Mouse (Mus musculus): Measurements from ENCODE around the gene Bspry. TPM values are rescaled to one million over a fixed set of nuclear protein-coding genes. Genes with fewer than 3 reads are reported as not detected.
"Not testable (repeated sequence)": the region's sequence is repeated elsewhere in the genome, so short reads cannot be mapped to it uniquely, and the experiment has no call there.

The Bspry gene
- not detected in 2 replicates for total RNA-seq (2015)
- total RNA-seq (2017): not detected in 2 replicates

GRCm38 (mm10) chr4:62479937-62480708 is at the start of gene Bspry:
Gene Bspry, plus strand, starts transcription at chr4:62480053.
- peak; percentile 61 for ATAC-seq (replicated peaks; ENCODE audit: poor library complexity)

- no peak for ATAC-seq (replicated peaks; ENCODE audit: poor library complexity)
Measured at GRCm38 (mm10) chr4:62430678-62431077, 49.2 kb upstream of the Bspry start.

GRCm38 (mm10) chr4:62431522-62431921 is 48.3 kb upstream of the Bspry start:
- peak; percentile 63; the same call in 1 of the 2 replicates for ATAC-seq (replicated peaks; ENCODE audit: poor library complexity)

DNA sequence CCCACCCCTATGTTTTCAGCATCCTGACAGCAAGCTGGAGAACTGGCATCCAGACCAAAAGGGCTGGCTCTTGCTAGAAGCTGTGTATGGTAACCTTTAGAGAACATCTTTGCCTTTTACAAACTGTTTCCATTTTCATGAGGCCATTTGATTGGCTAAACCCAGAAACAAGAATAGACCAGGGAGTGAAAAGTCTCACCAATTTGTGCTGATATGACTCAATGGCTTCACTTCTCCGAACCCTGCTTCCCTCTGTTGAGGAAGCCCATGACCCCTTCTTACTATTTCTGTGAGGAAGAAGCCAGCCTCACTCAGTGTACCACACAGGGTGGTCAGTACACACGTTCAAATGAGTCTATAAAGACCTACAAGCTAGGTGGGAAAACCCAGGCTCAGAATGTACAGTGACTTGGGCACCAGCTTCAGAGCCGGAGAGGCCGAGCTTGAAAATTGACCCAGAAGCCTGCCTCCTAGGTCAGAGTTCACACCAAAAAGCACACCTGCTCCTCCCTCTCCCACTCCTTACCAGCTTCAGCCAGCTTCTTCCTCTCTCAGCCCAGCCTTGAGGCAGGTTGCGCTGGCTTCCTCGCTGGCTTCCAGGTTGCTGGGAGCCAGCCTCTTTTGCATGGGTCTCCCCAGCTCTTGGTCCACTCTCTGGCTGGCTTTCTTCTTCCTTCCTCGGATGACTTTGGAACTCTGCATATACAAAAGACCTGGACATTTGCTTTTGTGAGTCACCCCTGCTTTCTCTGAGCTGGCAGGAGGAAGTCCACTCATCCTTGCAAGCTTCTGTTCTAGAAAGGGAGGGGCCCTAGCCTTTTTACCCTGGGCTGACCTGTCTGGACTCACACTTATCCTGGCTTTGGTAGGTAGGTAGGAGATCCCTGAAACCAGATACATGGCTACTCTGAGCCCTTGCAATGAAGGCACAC is 45.6 kb upstream of the Bspry start:
- no peak for ATAC-seq (replicated peaks; ENCODE audit: poor library complexity)

GRCm38 (mm10) chr4:62435081-62435480 is 44.8 kb upstream of the Bspry start, which contains the start of gene Rnf183:
Gene Rnf183, minus strand, starts transcription at chr4:62435252.
- no peak for ATAC-seq (replicated peaks; ENCODE audit: poor library complexity)

DNA sequence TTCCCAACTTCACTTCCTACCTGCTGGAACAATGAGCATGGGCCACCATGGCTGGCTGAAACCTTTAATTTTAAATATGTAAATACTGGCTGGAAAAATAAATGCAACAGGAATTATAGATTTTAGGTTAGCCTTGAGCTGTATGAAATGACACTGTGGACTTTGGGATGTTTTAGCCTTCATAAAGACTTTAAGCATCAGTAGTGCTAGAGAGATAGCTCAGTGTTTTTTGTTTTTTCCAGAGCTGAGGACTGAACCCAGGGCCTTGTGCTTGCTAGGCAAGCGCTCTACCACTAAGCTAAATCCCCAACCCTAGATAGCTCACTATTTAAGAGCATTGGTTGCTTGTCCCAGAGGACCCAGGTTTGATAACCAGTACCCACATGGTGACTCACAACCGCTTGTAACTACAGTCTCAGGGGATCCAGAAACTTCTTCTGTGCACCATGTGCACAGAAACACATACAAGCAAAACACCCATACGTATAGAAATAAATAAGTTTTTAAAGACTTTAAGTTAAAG is 42.5 kb upstream of the Bspry start:
- ATAC-seq (replicated peaks; ENCODE audit: poor library complexity): no peak

DNA sequence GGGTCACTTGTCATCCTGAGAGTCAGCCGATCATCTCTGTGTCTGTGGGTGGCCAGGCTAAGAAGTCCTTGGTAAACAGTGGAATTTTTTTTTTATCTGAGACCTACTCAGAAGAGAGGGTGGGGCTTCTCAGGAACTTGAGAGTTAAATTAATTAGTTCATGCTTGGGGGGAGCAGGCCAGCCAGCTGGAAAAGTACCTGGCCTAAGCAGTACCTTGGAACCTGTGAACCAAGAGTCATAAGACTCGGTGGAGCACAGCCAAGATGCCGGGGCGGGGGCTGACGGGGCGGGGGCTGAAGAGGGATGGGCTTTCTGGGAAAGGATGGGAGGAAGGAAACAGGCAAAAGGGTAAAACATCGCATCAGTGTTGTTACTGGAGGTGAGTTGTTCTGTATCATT is 42.0 kb upstream of the Bspry start:
- ATAC-seq (replicated peaks; ENCODE audit: poor library complexity): no peak

- peak; percentile 52 for ATAC-seq (replicated peaks; ENCODE audit: poor library complexity)
Measured at GRCm38 (mm10) chr4:62439793-62440192, 40.1 kb upstream of the Bspry start.

- no peak for ATAC-seq (replicated peaks; ENCODE audit: poor library complexity)
Measured at GRCm38 (mm10) chr4:62440544-62440943, 39.3 kb upstream of the Bspry start.

- ATAC-seq (replicated peaks; ENCODE audit: poor library complexity): no peak
Measured at GRCm38 (mm10) chr4:62440986-62441385, 38.9 kb upstream of the Bspry start.

- peak; percentile 91 for ATAC-seq (replicated peaks; ENCODE audit: poor library complexity)
Measured at GRCm38 (mm10) chr4:62454995-62455394, 24.9 kb upstream of the Bspry start.

- no peak for ATAC-seq (replicated peaks; ENCODE audit: poor library complexity)
Measured at GRCm38 (mm10) chr4:62459081-62459480, 20.8 kb upstream of the Bspry start.

DNA sequence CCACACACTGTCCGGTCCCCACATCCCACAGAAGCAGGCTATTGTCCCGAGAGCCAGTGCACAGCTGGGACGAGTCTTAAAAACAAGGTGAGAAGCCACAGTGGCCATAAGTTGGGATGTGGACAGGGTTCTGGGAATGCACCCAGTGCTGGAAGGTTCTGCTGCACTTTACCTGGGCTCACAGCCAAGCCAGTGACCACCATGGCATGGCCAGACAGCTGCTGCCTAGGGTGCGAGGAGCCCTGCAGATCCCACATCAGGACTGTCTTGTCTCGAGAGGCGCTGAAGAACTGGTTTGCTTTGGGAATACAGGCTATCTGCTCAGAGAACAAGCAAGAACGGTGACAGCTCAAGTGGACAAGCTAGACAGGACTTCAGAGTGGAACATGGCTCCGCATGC is 19.5 kb upstream of the Bspry start:
- no peak for ATAC-seq (replicated peaks; ENCODE audit: poor library complexity)

GRCm38 (mm10) chr4:62463124-62463523 is 16.7 kb upstream of the Bspry start:
- no peak for ATAC-seq (replicated peaks; ENCODE audit: poor library complexity)

DNA sequence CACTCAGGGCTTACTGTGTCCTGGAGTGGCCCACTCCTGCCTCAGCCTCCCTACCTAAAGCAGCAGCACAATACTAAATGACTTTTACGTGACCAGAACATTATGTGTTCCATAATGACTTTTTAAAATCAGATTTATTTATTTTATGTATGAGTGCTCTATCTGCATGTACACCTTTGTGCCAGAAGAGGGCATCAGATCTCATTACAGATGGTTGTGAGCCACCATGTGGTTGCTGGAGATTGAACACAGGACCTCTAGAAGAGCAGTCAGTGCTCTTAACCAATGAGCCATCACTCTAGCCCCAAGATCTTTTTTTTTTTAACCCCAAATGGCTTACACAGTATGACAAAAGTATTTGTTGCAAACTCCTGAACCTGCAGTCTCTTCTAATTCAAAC is 11.7 kb upstream of the Bspry start:
- ATAC-seq (replicated peaks; ENCODE audit: poor library complexity): no peak

- ATAC-seq (replicated peaks; ENCODE audit: poor library complexity): peak; percentile 100
Measured at GRCm38 (mm10) chr4:62470598-62471051, 9.2 kb upstream of the Bspry start, which contains the start of gene Wdr31. Gene Wdr31, minus strand, starts transcription at chr4:62470896.

DNA sequence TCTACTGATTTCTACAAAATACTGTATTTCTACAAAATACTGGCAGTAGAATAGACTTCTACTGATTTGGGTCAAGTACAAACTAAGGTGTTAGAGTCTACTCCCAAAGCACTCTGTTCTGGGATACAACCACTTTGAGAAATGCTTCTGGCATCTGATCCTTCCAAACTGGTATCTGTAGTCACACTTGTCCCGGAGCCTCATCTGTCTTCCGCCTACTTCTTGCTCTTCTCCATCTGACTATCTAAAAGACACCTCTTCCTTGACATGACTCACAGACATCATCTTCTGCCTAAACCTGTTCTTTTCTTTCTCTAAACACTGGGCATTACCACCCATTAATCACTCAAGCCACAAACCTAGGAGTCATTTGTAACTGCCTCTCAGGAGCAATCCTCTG is 7.8 kb upstream of the Bspry start:
- ATAC-seq (replicated peaks; ENCODE audit: poor library complexity): no peak

DNA sequence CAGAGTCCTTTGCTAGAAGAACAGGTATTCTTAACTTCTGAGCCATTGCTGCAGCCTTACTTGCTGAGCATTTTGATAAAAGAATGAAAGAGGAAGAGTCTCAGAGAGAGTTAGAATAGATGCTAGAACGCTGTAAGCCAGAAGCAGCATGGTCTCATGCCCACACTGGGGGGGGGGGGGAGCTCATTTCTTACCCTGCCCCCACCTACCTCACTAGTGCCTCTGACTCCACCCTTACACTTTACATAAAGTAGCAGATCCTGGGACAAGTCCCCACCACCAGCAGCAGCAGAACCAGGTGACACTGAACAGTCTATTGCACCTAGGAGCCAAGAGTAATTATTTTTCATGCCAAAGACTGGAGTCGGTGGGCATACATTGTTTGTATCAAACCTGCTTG is 4.7 kb upstream of the Bspry start:
- no peak for ATAC-seq (replicated peaks; ENCODE audit: poor library complexity)

- ATAC-seq (replicated peaks; ENCODE audit: poor library complexity): no peak
Measured at GRCm38 (mm10) chr4:62475793-62476192, 4.1 kb upstream of the Bspry start.

DNA sequence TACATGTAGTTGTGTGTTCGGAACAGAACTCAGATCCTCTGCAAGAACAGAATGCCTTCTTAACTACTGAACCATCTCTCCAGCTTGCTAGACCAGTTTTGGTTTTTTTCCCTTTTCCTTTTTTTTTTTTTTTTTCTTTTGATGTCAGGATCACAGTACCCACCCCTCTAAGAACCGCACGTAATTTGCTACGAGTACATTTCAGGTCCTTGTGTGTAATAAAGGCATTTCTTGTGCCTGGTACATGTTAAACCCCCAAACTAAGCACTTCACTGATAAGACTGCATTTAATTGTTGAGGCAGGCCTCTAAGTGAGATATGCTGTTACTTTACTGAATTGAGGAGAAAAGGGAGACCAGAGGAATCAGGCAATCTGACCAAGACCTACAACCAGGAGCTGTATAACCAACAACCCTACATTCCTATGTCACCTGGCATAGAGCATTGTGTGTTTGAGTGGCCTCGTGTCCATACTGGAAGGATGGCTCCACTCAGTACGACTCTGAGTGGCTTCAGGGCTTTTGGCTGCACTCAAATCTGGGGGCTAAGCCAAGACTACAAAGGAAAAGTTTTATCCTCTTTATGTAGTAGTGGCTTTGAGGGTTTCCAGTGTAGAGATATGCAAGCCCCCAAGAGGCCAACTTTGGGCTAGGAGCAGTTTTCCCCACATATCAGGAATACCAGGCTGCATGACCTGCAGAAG is 2.2 kb upstream of the Bspry start:
- no peak for ATAC-seq (replicated peaks; ENCODE audit: poor library complexity)

- ATAC-seq (replicated peaks; ENCODE audit: poor library complexity): not testable (repeated sequence)
Measured at GRCm38 (mm10) chr4:62479593-62479936, 288 bp upstream of the Bspry start.
